Mouse (Mus musculus) cerebellum, postnatal 25 days (tissue): Measurements from ENCODE around the gene Scn2a.

Source experiments
- DNase-seq, 2 experiments: peaks; one replicate each; pipeline ENCODE4 v3.0.0; 2021; ENCODE audit warnings: mixed read lengths in 2 of 2

Gene Scn2a

DNA sequence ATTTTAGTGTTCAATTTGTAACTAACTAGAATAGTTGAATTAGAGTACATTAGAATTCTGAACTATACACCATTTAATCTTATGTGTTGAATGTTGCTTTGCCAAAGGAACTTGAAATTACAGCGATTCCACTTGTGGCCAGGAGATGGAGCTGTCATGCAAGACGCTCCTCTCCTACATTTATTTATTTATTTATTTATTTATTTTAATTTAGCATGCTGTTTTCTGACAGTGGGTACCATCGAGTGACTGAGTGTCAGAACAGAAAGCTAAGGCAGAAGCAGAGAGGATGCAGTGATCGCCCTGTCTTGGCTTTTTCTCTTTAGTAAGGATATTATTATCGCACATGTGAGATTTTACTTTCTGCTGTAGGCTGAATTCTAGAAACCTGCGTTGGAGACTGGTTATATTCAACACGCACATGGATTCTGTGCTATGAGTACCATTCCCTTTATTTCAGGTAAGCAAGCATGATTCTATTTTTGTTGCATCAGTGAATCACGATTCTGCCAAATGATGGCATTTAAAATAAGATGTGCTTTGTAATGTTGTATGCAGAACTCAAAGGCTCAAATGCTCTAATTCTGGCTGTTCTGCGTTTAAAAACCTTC, at the start of gene Scn2a:
Gene Scn2a, plus strand, starts transcription at position 216 of the 611 bp plus-strand sequence.
- peak; percentile 68 to 85 for DNase-seq

GRCm38 (mm10) chr2:65587679-65588078, 32.9 kb upstream of the Scn2a start:
- no peak for DNase-seq

DNA sequence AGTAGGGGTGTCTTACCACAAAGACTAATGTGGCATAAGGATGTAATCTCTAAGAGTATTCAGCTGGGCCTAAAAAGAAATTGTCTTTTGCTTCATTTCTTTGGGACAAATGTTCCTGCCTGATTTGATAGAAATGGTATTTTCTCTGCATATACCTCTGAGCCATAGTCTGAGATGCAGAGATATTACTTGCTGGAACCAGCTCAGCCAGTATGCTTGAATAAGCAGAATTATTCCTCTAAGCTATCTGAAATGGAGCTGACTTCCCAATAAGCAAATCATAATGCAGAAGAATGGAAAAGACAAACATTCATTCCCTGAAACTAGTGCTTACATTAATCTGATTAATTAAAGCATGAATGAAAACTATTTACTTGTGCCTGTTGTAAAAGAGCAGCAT, 12.8 kb upstream of the Scn2a start:
- DNase-seq, result no peak

- DNase-seq, result no peak
These were observed 8.7 kb upstream of the Scn2a start for GRCm38 (mm10) chr2:65611887-65612286.

GRCm38 (mm10) chr2:65619781-65620180, 790 bp upstream of the Scn2a start:
- DNase-seq, result no peak

DNA sequence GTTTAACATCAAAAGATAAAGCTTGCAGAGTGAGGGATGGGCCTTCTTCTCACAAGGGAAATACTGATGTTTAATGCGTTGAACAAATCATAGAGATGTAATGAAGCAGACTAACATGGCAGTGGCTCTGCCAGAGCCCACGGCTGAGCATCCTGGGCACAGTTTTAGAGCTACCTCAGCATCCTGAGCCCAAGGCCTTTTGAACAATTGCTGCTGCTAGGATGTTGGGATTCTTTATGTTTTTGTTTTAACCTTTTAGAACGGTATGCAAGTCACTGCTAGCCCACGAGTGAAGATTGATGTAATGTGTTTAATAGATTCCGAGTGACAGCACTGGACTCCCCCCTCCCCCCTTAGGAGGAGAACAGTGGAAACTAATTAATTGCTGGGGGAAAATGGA, 683 bp downstream of the Scn2a start:
- DNase-seq, result peak; percentile 60 to 66

GRCm38 (mm10) chr2:65621838-65622237, 1.3 kb downstream of the Scn2a start:
- peak in 1 of 2 experiments; percentile 46 for DNase-seq

DNA sequence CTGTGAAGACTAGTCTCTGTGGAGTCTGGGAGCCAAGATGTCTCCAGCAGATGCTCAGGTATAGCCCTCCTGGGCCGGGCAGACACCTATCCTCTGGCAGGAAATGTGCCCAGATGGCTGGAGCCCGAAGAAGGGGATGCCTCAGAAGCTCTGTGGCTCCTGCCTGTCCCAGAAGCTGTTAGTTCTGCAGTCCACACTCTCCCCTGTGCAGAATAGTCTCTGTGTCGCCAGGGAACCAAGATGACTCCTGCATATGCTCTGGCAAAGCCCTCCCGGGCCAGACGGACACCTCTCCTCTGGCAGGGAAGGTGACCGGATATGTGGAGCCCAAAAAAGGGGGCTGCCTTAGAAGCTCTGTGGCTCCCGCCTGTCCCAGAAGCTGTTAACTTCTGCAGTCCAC, 32.1 kb downstream of the Scn2a start:
- DNase-seq, result peak; percentile 46 to 48

DNA sequence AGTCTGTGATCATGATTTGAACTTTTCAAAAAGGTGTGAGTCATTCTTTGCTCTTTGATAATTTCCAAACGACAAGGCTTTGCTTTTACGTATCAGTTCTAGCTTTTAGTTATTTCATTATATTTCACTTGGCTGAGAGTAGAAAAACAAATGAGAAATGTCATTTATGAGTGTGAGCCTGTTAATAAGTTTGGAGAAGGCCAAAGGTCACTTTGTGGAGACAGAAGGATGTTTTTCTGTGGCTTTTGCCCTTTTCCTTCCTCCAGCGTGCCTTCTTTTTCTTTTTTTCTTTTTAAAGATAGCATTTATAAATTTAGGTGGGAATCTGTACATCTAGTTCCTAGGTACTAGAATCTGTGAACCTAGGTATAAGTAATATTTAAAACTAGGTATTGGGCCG, 36.5 kb downstream of the Scn2a start:
- DNase-seq, result no peak

DNA sequence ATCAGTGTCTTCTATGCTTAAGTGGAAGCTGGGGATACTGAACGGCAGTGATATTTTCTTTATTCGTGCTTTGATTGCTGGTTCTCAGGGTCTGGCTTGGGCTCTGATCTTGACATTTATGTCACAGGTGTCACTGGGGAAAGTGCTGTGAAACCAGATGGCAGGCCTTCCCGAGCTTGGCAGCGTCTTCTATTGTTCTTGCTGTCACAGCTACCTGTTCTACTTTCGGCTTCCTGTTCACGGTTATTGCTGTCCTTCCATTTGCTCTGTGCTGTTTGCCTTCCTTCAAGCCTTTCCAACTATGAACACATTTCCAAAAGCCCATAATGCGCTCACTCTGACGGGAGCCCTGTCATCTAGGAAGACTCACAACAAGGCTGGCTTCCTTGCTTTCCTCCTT, 37.9 kb downstream of the Scn2a start:
- peak; percentile 93 to 94 for DNase-seq

DNA sequence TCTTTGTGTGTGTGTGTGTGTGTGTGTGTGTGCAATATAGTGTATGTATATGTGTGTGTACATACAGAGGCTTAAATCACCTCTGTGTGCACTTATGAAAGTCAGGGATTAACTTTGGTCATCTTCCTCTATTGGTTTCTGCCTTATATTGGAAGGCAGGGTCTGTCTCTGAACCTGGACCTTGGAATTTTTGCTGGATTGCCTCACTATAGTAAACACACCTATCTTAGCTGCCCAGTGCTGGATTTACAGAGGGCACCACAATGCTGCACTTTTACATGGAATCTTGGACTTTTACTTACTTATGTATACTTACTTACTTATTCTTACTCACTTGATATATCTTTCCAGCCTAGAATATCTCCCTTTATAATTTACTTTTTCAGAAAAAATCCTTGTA, 43.3 kb downstream of the Scn2a start:
- no peak for DNase-seq

DNA sequence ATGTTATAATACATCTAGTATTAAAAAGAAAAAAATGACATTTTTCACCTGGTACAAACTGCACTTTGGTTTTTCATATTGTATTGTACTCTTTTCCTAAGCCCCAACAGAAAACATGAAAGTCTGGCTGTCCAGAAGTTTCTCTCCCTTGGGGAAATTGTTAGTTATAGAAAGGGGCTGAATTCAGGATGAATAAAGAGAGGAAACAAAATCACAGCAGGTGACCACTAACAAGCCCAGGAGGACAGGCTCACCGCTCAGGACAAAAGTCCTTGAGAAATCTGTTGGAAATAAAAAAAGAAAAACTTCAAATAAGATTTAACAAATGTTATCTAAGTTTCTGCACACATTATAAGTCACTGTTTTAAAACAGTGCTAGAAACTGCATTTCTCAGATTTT, 43.9 kb downstream of the Scn2a start:
- DNase-seq, result peak in 1 of 2 experiments; percentile 14

GRCm38 (mm10) chr2:65665180-65665579, 44.6 kb downstream of the Scn2a start:
- DNase-seq, result peak in 1 of 2 experiments; percentile 27

- peak; percentile 33 to 51 for DNase-seq
These were observed 47.2 kb downstream of the Scn2a start for GRCm38 (mm10) chr2:65667590-65668436.

DNA sequence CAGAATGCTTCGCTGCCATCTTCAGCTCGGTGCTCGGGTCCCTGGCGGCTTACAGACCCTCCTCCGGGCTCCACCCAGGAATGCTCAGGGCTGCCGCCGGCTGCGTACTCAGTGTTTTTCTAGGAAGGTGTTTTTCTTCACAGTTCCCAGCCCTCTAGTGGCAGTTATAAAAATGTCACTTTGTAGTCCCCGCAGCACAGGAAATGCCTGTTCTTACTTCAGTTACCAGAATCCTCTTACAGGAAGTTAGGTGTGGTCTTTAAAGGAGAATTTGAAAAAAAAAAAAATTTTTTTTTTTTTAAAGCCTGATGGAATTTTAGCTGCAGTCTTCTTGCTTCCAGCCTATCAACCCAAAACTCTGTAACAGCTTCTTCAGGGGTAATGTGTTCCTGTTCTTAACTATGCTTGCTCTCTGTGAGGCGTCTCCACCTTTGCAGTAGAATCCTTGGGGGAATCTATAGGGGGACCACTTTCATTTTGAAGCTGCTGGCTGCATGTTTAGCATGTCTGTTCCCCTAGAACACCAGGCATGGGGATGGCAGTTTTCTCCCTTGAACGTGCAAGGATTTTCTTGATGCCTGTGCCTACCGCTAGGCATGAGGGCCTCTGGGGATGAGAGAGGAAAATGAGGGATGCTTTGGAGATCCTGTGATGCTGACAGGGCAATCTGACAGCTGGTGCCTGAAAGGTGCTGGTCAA, 48.0 kb downstream of the Scn2a start:
- peak; percentile 84 to 87 for DNase-seq

GRCm38 (mm10) chr2:65669561-65669960, 49.0 kb downstream of the Scn2a start:
- DNase-seq, result peak; percentile 86 to 90

DNA sequence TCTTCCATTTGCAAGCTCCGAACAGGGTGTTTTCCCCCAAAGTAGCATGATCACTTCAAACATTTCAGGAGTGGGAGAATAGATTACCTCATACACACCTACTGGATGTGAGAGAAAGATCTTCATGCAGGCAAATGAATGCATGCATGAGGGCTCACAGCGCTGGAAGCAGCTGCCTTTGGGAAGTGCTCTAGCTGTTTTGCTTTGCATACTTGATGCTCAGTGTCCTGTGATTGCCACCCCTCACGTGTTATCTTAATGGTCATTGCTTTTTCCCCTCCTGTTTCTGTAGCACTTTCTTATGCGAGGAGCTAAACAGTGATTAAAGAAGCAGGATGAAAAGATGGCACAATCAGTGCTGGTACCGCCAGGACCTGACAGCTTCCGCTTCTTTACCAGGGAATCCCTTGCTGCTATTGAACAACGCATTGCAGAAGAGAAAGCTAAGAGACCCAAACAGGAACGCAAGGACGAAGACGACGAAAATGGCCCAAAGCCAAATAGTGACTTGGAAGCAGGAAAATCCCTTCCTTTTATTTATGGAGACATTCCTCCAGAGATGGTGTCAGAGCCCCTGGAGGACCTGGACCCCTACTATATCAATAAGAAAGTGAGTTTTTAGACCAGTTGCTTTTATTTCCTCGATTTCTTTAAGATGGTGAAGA, 49.7 kb downstream of the Scn2a start:
- peak; percentile 43 to 61 for DNase-seq

GRCm38 (mm10) chr2:65679621-65680020, 59.0 kb downstream of the Scn2a start:
- peak in 1 of 2 experiments; percentile 47 for DNase-seq

- peak in 1 of 2 experiments; percentile 51 for DNase-seq
These were observed 64.6 kb downstream of the Scn2a start for GRCm38 (mm10) chr2:65685151-65685550.

GRCm38 (mm10) chr2:65690456-65691184, 70.0 kb downstream of the Scn2a start:
- DNase-seq, result peak; percentile 82 to 89

DNA sequence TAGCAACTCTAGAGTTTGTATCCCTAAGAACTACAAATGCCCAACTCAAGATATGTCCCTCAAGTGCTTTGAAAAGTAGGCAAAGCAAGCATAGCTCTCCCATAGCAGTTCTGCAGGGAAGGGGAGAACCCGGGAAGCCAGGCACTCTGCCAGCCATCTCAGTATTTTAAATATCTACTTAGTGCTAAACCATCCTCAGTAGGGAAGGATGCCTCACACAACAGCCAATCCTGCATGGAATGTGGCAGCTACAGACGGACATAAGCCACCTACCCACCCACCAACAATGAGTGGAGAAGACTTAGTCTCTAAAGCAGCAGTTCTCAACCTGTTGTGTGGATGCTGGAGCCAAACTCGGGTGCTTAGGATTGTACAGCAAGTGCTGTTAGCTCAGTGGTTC, 73.9 kb downstream of the Scn2a start:
- DNase-seq, result peak; percentile 34 to 51

GRCm38 (mm10) chr2:65695061-65695460, 74.5 kb downstream of the Scn2a start:
- DNase-seq, result peak; percentile 67 to 73
